Mouse (Mus musculus): ENCODE results near the gene Ankrd52. TPM values are rescaled to one million over a fixed set of nuclear protein-coding genes. Genes with fewer than 3 reads are reported as not detected.
A peak's percentile ranks its signal among the peaks of the same experiment; 100 is the strongest.

The Ankrd52 gene
- polyA plus RNA-seq, 1 experiment from 2014 or later, result 12.1 TPM

DNA sequence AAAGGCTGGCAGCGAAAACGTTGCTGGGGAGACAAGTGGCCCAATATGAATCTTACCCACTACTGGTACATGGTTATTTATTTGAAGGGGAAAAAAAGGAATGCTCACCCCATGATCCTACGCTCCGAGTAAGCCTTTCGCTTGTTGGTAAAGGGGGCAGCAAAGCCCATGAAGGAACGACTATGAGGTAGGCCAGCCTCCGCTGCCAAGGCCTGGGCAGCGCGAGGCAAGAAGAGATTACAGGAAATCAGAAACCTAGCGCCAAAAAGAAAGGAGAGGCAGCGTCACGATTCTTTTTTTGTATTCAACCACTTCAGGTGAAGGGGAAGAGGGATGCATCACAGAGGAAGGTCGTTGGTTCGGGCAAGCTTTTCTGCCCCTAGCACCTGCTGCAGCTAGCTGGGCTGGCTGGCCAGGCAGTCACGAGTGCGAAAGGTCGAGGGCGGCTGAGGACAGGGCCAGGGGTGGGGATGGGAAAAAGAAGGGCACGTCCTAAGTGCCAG lies 9.0 kb upstream of the Ankrd52 start:
- H3K27me3 ChIP-seq (replicated peaks; ENCODE audit: control insufficient read depth, insufficient read depth, low read length), result no peaks in the 10 kb centered on the region
- H3K4me1 ChIP-seq (ENCODE audit: control insufficient read depth, insufficient read depth, low read depth, low read length), result peaks cover 15% of the 10 kb centered on the region
- H3K4me3 ChIP-seq (ENCODE audit: low read length), result peak overlapping the region; percentile 78
- peak overlapping the region; percentile 91 for H3K4me2 ChIP-seq (ENCODE audit: low read length)
- H3K27ac ChIP-seq (ENCODE audit: low read depth, low read length), result peak overlapping the region; percentile 97
- H3K9ac ChIP-seq (ENCODE audit: low read depth, low read length), result peak overlapping the region; percentile 82
- ATAC-seq, result no peak
- peaks cover 11% of the 10 kb centered on the region for H3K36me3 ChIP-seq (ENCODE audit: control insufficient read depth, insufficient read depth, low read length)
- 14% methylated on average over 19 of the region's 19 CpGs for WGBS
- H3K9me3 ChIP-seq (ENCODE audit: control insufficient read depth, low read length), result no peaks in the 10 kb centered on the region

DNA sequence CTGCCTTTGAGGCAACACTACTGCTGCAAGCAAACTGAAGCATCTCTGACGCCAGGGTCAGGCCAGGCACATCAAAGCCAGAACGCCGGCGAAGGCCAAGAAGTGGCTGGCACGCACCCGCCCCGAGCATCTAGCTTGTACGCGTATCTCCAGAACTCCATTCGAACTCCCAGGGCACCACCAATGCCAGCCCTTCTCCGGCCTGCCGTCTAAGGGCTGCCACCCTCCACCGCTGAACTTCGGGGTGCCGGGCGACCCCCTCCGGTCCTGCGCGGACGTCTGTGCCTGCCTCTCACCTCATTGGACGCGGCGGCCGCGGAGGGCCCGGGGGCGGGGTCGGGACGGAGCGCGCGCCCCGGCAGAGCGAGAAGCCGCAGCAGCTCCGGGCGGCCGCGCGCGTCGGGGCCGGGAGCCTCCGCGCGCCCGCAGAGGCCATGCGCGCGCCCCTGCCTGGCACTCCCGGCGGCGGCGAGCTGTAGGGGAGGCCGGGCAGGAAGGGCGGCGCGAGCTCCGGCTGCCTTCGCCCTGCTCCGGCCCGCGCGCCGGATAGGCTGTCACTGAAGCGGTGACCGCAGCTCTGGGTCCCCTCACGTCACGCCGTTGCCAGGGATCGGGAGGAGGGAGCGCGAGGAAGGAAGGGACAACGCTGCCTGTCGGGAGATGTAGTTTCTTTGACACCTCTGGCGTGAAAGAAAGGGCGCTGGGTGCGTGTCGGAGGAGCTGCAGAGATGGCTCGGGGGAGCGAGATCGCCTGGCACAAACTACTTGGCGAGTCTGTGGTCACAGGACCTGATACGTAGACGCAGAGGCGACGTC lies 8.3 kb upstream of the Ankrd52 start, which contains the start of gene Coq10a:
Gene Coq10a (minus strand): TSS at position 596 of the 816 bp plus-strand sequence.
- Histone ChIP-seq H3K4me3 (ENCODE audit: low read length) (peak within 1 kb of the TSS; percentile 78), H3K4me1 (ENCODE audit: control insufficient read depth, insufficient read depth, low read depth, low read length) (peaks cover 15% of the 10 kb centered on the region), H3K9ac (ENCODE audit: low read depth, low read length) (peak within 1 kb of the TSS; percentile 82), H3K9me3 (ENCODE audit: control insufficient read depth, low read length) (no peaks in the 10 kb centered on the region), H3K4me2 (ENCODE audit: low read length) (peak within 1 kb of the TSS; percentile 91), H3K27me3 (replicated peaks; ENCODE audit: control insufficient read depth, insufficient read depth, low read length) (no peaks in the 10 kb centered on the region), H3K27ac (ENCODE audit: low read depth, low read length) (peak within 1 kb of the TSS; percentile 97), H3K36me3 (ENCODE audit: control insufficient read depth, insufficient read depth, low read length) (peaks cover 5% of the 10 kb centered on the region)
- peak; percentile 96 for ATAC-seq
- WGBS, result 0% methylated on average over 71 of the region's 87 CpGs

DNA sequence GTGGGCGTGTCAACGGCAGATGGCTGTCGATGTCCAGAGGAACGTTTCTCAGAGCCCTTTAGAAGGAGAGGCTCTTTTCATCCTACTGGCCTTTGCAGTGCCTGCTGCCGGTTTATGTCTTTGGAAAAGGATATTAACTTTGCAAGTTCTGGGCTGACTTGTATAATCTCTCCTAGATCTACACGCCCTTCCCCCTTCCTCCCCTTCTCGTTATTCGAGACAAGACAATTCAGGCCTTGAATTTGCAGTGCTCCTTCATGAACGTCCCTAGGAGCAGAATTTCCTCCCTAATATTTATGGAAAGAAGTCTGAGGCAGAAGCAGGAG lies 7.7 kb upstream of the Ankrd52 start:
- no peaks in the 10 kb centered on the region for H3K9me3 ChIP-seq (ENCODE audit: control insufficient read depth, low read length)
- H3K36me3 ChIP-seq (ENCODE audit: control insufficient read depth, insufficient read depth, low read length), result peaks cover 4% of the 10 kb centered on the region; the same call in 1 of the 2 replicates
- H3K27me3 ChIP-seq (replicated peaks; ENCODE audit: control insufficient read depth, insufficient read depth, low read length), result no peaks in the 10 kb centered on the region
- H3K4me3 ChIP-seq (ENCODE audit: low read length), result peak overlapping the region; percentile 78
- H3K9ac ChIP-seq (ENCODE audit: low read depth, low read length), result peak overlapping the region; percentile 82
- peak overlapping the region; percentile 97 for H3K27ac ChIP-seq (ENCODE audit: low read depth, low read length)
- H3K4me2 ChIP-seq (ENCODE audit: low read length), result peak overlapping the region; percentile 91
- peaks cover 15% of the 10 kb centered on the region for H3K4me1 ChIP-seq (ENCODE audit: control insufficient read depth, insufficient read depth, low read depth, low read length)
- no peak for ATAC-seq
- WGBS, result 3% methylated on average over 9 of the region's 9 CpGs

- Histone ChIP-seq H3K9me3 (ENCODE audit: control insufficient read depth, low read length) (no peaks in the 10 kb centered on the region), H3K27ac (ENCODE audit: low read depth, low read length) (peak overlapping the region; percentile 97), H3K27me3 (replicated peaks; ENCODE audit: control insufficient read depth, insufficient read depth, low read length) (no peaks in the 10 kb centered on the region), H3K9ac (ENCODE audit: low read depth, low read length) (peak overlapping the region; percentile 82), H3K4me1 (ENCODE audit: control insufficient read depth, insufficient read depth, low read depth, low read length) (peaks cover 15% of the 10 kb centered on the region), H3K4me2 (ENCODE audit: low read length) (peak overlapping the region; percentile 91), H3K36me3 (ENCODE audit: control insufficient read depth, insufficient read depth, low read length) (peaks cover 4% of the 10 kb centered on the region; the same call in 1 of the 2 replicates), H3K4me3 (ENCODE audit: low read length) (peak overlapping the region; percentile 78)
- ATAC-seq, result no peak
- 80% methylated on average over 6 of the region's 6 CpGs for WGBS
Measured at GRCm38 (mm10) chr10:128369599-128369998, 7.3 kb upstream of the Ankrd52 start.

- no peak for ATAC-seq
Measured at GRCm38 (mm10) chr10:128370021-128370420, 6.9 kb upstream of the Ankrd52 start.

DNA sequence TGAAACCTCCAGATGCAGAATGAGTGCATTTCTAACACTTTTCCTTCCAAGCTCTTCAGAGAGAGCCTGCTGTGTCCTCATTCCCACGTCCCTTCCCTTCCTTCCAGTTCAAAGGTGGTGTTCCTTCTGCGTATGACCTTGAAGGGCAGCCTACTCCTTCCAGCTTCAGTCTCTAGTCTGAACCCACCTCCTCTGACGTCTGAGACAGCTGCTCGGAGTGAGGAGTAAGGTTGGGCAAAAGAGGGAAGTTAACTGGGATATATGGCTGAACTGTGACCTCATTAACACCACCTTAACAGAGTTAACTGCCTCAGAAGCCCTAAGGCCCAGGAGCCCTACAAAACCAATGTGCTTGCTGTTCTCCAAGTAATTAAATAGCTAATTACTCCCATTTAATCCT lies 6.3 kb upstream of the Ankrd52 start:
- Histone ChIP-seq H3K27ac (ENCODE audit: low read depth, low read length) (no peak overlapping the region), H3K4me3 (ENCODE audit: low read length) (no peak overlapping the region), H3K4me2 (ENCODE audit: low read length) (no peak overlapping the region), H3K9ac (ENCODE audit: low read depth, low read length) (no peak overlapping the region), H3K36me3 (ENCODE audit: control insufficient read depth, insufficient read depth, low read length) (no peaks in the 10 kb centered on the region), H3K27me3 (replicated peaks; ENCODE audit: control insufficient read depth, insufficient read depth, low read length) (no peaks in the 10 kb centered on the region), H3K9me3 (ENCODE audit: control insufficient read depth, low read length) (no peaks in the 10 kb centered on the region), H3K4me1 (ENCODE audit: control insufficient read depth, insufficient read depth, low read depth, low read length) (peaks cover 15% of the 10 kb centered on the region)
- WGBS, result 58% methylated on average over 4 of the region's 4 CpGs
- no peak for ATAC-seq

More at GRCm38 (mm10) chr10:128370021-128370420, 6.9 kb upstream of the Ankrd52 start:
- Histone ChIP-seq H3K9ac (ENCODE audit: low read depth, low read length) (no peak overlapping the region), H3K27me3 (replicated peaks; ENCODE audit: control insufficient read depth, insufficient read depth, low read length) (no peaks in the 10 kb centered on the region), H3K27ac (ENCODE audit: low read depth, low read length) (no peak overlapping the region; the same call in 1 of the 2 replicates), H3K4me1 (ENCODE audit: control insufficient read depth, insufficient read depth, low read depth, low read length) (peaks cover 15% of the 10 kb centered on the region), H3K36me3 (ENCODE audit: control insufficient read depth, insufficient read depth, low read length) (peaks cover 4% of the 10 kb centered on the region; the same call in 1 of the 2 replicates), H3K4me3 (ENCODE audit: low read length) (no peak overlapping the region), H3K9me3 (ENCODE audit: control insufficient read depth, low read length) (no peaks in the 10 kb centered on the region), H3K4me2 (ENCODE audit: low read length) (no peak overlapping the region)
- 49% methylated on average over 6 of the region's 6 CpGs for WGBS

- no peak overlapping the region for H3K4me3 ChIP-seq (ENCODE audit: low read length)
- H3K9me3 ChIP-seq (ENCODE audit: control insufficient read depth, low read length), result no peaks in the 10 kb centered on the region
- 82% methylated on average over 5 of the region's 5 CpGs for WGBS
- no peak for ATAC-seq
- H3K27ac ChIP-seq (ENCODE audit: low read depth, low read length), result no peak overlapping the region
- H3K4me2 ChIP-seq (ENCODE audit: low read length), result no peak overlapping the region
- H3K27me3 ChIP-seq (replicated peaks; ENCODE audit: control insufficient read depth, insufficient read depth, low read length), result no peaks in the 10 kb centered on the region
- H3K4me1 ChIP-seq (ENCODE audit: control insufficient read depth, insufficient read depth, low read depth, low read length), result peaks cover 21% of the 10 kb centered on the region
- H3K36me3 ChIP-seq (ENCODE audit: control insufficient read depth, insufficient read depth, low read length), result no peaks in the 10 kb centered on the region
- H3K9ac ChIP-seq (ENCODE audit: low read depth, low read length), result no peak overlapping the region
Measured at GRCm38 (mm10) chr10:128372142-128372541, 4.8 kb upstream of the Ankrd52 start.

- no peaks in the 10 kb centered on the region for H3K36me3 ChIP-seq (ENCODE audit: control insufficient read depth, insufficient read depth, low read length)
- H3K4me1 ChIP-seq (ENCODE audit: control insufficient read depth, insufficient read depth, low read depth, low read length), result peaks cover 14% of the 10 kb centered on the region
- H3K9me3 ChIP-seq (ENCODE audit: control insufficient read depth, low read length), result no peaks in the 10 kb centered on the region
- 80% methylated on average over 6 of the region's 6 CpGs for WGBS
- ATAC-seq, result no peak
- no peak overlapping the region for H3K4me3 ChIP-seq (ENCODE audit: low read length)
- H3K27ac ChIP-seq (ENCODE audit: low read depth, low read length), result no peak overlapping the region
- no peak overlapping the region for H3K9ac ChIP-seq (ENCODE audit: low read depth, low read length)
- H3K4me2 ChIP-seq (ENCODE audit: low read length), result no peak overlapping the region
- H3K27me3 ChIP-seq (replicated peaks; ENCODE audit: control insufficient read depth, insufficient read depth, low read length), result no peaks in the 10 kb centered on the region
Measured at GRCm38 (mm10) chr10:128372989-128373748, 3.7 kb upstream of the Ankrd52 start.

GRCm38 (mm10) chr10:128374393-128374792 lies 2.5 kb upstream of the Ankrd52 start:
- 67% methylated on average over 6 of the region's 6 CpGs for WGBS
- ATAC-seq, result no peak

More at GRCm38 (mm10) chr10:128374393-128374792, 2.5 kb upstream of the Ankrd52 start:
- H3K4me2 ChIP-seq (ENCODE audit: low read length), result no peak overlapping the region
- H3K9me3 ChIP-seq (ENCODE audit: control insufficient read depth, low read length), result no peaks in the 10 kb centered on the region
- no peak overlapping the region for H3K4me3 ChIP-seq (ENCODE audit: low read length)
- no peak overlapping the region for H3K27ac ChIP-seq (ENCODE audit: low read depth, low read length)
- H3K4me1 ChIP-seq (ENCODE audit: control insufficient read depth, insufficient read depth, low read depth, low read length), result peaks cover 24% of the 10 kb centered on the region
- no peak overlapping the region for H3K9ac ChIP-seq (ENCODE audit: low read depth, low read length)
- H3K36me3 ChIP-seq (ENCODE audit: control insufficient read depth, insufficient read depth, low read length), result peaks cover 2% of the 10 kb centered on the region
- no peaks in the 10 kb centered on the region for H3K27me3 ChIP-seq (replicated peaks; ENCODE audit: control insufficient read depth, insufficient read depth, low read length)
